Mouse (Mus musculus) adrenal gland, adult 18-20 months (tissue): ENCODE results near the gene Ranbp17. TPM values are rescaled to one million over a fixed set of nuclear protein-coding genes. Genes with fewer than 3 reads are reported as not detected.

ENCODE experiments used
- DNase-seq, 2 experiments: peaks; one replicate each; pipeline ENCODE4 v3.0.0; 2021 to 2022; ENCODE audit warnings: low spot score in 2 of 2
- total RNA-seq, 2 experiments: library from RNA; stranded (reverse); gene quantifications; 1 replicate in 1 of 2; 2 replicates in 1 of 2; pipeline ENCODE4 v1.2.3; 2021

Ranbp17 gene
- total RNA-seq, 2 experiments from 2014 or later = 1.9 to 2.0 TPM

DNA sequence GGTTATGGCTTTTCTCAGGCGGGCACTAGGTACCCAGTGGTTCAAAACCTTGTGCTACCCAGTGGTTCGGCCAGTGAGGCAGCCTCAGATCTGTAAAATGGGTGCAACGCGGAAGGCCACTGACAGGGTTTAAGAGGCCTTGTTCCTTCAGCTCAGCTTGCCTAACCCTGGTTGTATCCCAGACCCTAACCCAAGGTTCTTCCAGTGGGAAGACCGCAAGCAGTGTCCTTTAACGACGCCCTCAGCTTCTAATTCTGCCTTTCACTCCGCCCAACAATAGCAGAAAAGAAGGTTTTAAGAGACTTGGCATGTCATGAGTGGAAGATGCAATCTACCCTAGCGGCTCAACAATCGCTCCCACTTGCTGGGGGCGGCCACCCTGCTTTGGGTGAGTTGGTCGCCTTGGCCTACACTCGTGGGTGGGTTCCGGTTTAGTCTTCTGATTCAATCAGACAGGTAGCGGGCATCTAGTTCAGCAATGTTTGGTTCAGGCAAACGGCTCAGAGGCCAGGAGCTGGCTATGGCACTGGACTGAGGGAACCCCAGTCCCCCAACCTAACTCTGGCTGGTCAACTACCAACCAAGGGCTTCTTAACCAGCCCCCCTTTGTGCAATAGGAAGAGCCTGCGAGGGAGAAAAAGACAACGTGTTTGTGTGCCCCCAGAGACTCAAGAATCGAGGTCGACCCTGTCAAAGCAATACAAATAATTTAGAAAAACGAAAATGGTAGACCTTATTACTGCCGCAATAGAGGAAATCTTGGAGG lies 315.0 kb downstream of the Ranbp17 start:
- no peak for DNase-seq

- no peak for DNase-seq
Observed at GRCm38 (mm10) chr11:33197673-33198072, 315.9 kb downstream of the Ranbp17 start.

DNA sequence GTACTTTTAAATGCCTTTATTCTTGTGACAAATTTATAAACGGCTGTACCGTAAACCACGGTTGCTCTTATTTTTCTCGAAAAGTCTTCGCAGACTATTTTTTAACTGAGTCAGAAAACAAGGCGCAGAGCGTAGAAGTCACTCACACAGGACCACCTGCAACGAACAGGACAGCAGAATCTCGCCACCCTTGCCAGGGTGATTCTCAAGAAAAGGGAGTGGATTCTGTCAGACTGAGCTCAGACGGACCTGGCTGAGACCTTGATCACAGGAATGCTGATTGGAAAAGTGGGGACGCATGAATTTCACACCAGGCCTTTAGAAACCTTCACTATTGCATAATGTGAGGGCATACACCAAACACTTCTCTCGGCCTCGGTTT lies 316.4 kb downstream of the Ranbp17 start:
- no peak for DNase-seq

DNA sequence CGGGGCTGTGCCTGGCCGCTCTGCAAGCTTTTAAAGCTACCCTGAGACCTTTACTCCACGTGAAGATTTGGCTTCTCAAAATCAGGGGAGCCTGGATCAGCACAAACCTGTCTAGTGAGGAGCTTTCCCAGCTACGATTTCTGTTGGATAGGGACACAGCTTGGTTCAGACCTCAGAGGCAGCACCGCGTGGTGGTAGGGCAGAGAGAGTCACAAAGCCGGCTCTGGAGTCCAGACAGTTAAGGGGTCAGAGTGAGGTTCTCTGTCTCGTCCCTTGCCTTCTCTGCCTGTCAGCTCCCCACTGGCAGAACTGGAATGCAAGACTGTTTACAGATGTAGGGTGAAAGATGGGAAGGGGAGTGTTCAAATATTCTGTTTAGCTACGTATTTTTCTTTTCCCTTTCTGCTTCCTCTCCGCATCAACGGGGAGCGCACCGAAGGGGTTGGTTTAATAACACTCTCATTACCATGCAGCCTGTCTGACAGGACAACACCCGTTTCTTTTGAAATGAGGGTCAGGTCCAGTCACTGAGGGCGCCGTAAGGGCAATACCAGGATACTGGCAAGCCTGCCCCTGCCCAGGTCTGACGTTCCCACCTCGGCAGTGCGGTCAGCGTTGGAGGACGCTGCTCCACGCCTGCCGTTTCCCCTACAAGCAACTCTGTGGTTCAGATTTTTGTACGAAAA lies 317.0 kb downstream of the Ranbp17 start:
- DNase-seq = no peak

DNA sequence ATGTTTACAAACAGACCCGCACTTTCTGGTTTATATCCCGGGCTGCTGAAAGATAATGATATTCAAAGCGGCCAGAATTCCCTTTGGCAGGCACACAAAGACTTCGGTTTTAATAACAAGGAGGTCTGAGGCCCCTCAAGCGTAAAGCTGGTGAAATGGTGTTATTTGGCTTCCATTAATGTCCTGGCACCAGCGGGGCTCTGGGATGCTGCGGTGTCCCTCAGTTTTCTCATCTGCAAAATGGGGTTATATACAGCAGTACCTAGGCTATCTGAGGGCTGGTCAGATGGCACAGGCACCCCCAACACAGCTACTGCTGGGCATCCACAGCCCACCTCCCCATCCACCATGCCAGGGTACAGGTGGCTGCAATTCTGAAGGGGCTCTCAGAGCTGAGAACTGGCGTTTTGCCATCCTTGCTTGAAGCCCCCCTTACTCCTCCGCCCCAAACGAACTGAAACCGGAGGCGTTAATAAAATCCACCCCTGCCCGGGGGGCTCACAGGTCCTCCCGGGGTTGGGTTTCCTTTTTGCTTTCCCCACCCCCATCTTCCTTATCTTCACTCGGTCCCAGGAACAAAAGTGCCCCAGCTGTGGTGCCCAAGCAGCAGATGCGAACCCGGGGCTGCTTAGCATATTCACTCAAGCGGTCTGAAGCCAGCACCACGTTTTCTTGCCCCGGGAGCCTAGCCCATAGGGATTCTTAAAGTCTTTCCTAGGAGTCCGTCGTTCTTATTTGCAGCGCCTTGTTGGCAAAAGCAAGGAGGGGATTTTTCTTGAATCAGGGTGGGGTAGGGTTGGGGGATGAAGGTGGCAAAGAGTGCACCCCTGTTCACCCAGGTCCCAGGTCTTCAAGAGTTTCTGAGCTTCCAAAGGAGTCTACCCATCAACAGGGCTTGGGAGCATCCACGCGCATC lies 317.8 kb downstream of the Ranbp17 start:
- DNase-seq = no peak

- no peak for DNase-seq
Observed at GRCm38 (mm10) chr11:33195061-33195460, 318.5 kb downstream of the Ranbp17 start.

- DNase-seq = no peak
Observed at GRCm38 (mm10) chr11:33193695-33194094, 319.9 kb downstream of the Ranbp17 start.

DNA sequence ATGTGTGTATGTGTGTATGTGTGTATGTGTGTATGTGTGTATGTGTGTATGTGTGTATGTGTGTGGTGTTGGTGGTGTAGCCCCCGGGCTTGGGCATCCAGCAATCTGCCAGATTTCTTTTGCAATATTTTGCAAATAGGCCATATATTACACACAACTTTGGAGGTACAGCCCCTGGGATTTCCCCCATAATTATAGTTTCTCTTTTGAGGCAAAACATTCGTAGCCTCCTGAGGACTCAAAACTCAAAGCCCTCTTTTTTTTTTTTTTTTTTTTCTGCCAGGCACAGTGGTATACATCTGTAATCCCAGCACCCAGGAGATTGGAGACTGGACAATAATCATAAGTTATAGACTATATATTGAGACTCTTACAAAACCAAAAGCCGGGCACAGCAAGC lies 331.7 kb downstream of the Ranbp17 start:
- DNase-seq = no peak

DNA sequence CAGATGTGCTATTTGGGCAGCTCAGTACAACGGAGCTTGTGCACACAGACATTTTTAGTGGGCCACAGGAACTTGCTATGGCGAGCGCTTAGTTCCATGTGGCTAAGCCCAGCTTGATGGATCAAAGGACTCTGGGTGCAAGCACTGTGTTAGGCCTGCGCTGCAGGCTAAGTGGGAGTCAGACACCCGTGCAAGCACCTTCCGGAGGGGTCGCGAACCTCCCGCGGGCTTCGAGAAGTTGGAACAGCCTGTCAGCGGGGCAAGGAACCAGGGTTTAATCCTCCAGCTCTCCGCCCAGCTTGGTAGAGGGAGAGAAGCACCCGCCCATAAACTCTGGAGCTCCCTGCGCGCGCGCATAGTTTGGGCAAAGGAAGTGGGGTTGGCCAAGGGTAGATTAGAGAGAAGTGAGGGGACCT lies 332.8 kb downstream of the Ranbp17 start:
- no peak for DNase-seq

DNA sequence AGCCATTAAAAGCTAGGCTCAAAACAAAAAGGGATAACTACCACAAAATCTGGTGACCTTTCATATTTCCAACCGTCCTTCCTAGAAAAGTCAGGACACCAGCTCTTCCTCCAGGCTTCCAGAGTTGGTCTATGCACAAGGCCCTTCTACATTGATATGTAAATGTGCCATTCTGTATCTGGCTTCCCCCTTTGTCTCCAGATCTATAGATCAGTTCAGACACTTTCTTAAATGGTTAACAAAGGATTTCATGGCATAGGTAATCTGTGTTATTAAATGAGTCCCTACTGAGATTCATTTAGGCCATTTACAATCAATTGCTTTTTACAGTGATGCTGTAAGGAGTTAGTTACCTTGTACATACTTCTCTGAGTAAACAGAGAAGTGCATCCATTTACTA lies 333.7 kb downstream of the Ranbp17 start:
- DNase-seq = no peak

DNA sequence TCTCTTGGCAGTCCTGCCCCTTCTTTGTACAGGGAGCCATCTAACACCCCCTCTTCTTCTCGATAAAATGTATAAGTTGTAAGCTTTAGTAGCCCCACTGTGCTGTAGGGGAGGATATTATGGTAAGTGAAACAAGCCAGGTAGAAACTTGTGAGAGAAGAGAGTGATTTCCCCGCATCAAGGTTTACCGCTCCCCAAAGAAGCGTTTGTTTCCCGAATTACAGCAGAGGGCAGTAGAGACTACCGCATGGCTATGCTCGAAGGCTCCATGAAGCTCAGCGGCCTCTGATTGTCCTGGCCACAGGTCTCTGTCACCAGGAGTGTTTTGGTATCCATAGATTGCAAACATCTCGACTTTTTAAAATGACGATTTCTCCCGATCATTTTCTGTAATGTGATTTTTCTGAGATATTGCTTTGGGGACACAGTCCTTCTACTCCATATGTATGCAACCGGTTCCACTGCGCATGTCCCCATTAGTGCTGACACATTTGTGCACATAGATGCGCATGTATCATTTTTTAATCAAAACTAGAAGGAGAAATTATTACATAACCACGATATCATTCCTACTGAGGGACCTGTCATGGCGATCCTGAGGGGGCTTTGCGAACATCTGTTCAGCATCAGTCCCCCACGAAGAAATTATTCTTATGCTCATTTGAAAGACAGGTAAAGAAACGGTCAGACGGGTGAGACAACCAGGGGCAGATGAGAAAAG lies 336.9 kb downstream of the Ranbp17 start:
- DNase-seq = peak in 1 of 2 experiments; percentile 27

DNA sequence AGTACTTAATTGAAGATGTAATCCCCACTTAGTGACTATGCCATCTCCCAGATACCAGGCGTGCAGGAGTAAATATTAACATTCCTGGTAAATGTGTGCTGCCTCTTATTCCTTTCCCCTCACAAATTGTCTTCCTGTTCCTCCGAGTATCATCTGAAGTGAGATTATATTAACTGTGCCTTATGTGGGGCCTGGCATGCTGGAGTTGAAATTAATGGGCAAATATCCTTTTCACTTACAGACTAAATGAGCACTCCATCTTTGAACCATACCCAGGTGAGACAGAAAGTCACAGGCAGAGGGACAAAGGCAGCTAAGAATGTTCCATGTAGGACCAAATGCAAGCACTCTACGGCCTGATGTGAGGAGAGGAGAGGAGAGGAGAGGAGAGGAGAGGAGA lies 337.8 kb downstream of the Ranbp17 start:
- no peak for DNase-seq

DNA sequence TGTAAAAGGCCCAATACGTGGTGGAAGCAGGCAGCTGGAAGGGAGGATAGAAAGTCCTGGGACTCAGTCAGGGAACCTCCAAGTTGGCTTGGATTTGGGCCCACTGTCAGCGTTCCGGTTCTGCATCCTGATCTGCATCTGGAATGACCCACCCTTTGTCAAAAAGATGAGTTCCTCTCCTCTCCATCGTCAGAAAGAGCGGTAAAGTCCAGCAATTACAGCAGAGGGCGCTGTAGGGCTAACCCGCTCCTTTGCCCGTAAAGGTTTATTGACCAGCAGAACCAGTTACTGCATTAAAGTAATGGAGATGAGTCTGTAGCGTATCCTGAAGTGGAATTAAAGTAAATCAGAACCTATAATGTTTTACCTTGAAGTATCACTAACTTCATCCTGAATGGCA lies 343.1 kb downstream of the Ranbp17 start:
- DNase-seq = peak; percentile 55 to 57

GRCm38 (mm10) chr11:33162998-33163506 lies 350.5 kb downstream of the Ranbp17 start, which contains the start of gene Npm1:
TSS of gene Npm1 (minus strand) at chr11:33163206.
- peak; percentile 98 to 99 for DNase-seq

- peak; percentile 66 to 68 for DNase-seq
Observed at GRCm38 (mm10) chr11:33162211-33162997, 351.1 kb downstream of the Ranbp17 start.

Other genes starting within 250 kb of the Ranbp17 start
- not detected for gene Gm12117, start 237.0 kb downstream of the Ranbp17 start, total RNA-seq
- gene Gabrp, start 65.2 kb upstream of the Ranbp17 start, total RNA-seq = not detected
- gene D130052B06Rik, start 85.6 kb upstream of the Ranbp17 start, total RNA-seq = not detected